Mouse (Mus musculus): ENCODE measurements around the gene Ltbp1. TPM values are rescaled to one million over a fixed set of nuclear protein-coding genes. Genes with fewer than 3 reads are reported as not detected.
A peak's percentile ranks its signal among the peaks of the same experiment; 100 is the strongest.

Ltbp1 gene
- total and polyA plus RNA-seq, 3 experiments: 2.3 to 6.4 (median 2.5) TPM

DNA sequence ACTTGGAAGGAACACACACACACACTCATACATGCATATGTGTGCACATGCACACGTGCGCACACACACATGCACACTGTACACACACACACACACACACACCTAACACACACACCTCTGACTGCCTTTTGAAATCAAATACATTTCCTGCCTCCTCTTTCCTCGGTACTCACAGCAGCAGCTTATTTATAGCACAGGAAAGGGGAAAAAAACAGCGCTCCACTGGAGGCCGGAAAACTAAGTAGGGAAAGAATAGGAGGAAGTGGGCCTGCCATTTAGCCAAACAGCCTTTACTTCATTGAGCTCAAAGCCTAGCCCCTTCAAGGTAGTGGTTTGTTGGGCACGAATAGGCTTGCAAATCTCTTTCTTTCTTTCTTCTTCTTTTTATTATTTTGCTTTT, 430.2 kb downstream of the Ltbp1 start, which contains the start of gene Rasgrp3:
TSS of gene Rasgrp3 (plus strand) at position 298 of the 400 bp plus-strand sequence.
- peak within 1 kb of the TSS; percentile 98 for H3K4me2 ChIP-seq (ENCODE audit: insufficient read depth, low read depth, poor library complexity, severe bottlenecking)
- peak within 1 kb of the TSS; percentile 92 for H3K27ac ChIP-seq (ENCODE audit: insufficient read depth, low read depth)
- DNase-seq (ENCODE audit: extremely low read depth): no peak
- H3K4me3 ChIP-seq (replicated peaks in 1 of 3; ENCODE audit: low read depth in 2 of 3, low read length in 2 of 3, poor library complexity in 1 of 3): peak within 1 kb of the TSS in 2 of 3 experiments; percentile 15 to 53
- no peaks in the 10 kb centered on the region for H3K36me3 ChIP-seq (replicated peaks in 1 of 2; ENCODE audit: control insufficient read depth in 1 of 2, insufficient read depth in 1 of 2, low read length in 1 of 2)
- H3K9ac ChIP-seq (ENCODE audit: insufficient read depth, low read depth): peak within 1 kb of the TSS; percentile 55
- no peak for TF ChIP-seq MAX (IDR thresholded peaks at IDR 0.05; ENCODE audit: low read length)
- no peak for TF ChIP-seq ZNF384 (IDR thresholded peaks at IDR 0.05; ENCODE audit: low read depth, low read length)
- TF ChIP-seq BHLHE40 (IDR thresholded peaks at IDR 0.05; ENCODE audit: low read depth, low read length): peak; percentile 85
- TF ChIP-seq TCF12 (IDR thresholded peaks at IDR 0.05; ENCODE audit: low read depth, low read length): no peak
- no peak for TF ChIP-seq UBTF (IDR thresholded peaks at IDR 0.05; ENCODE audit: low read depth, low read length)
- no peak for TF ChIP-seq CTCF (conservative IDR thresholded peaks at IDR 0.05 in 1 of 2, IDR thresholded peaks at IDR 0.05 in 1 of 2; ENCODE audit: low read depth in 2 of 2, low read length in 2 of 2)
- TF ChIP-seq NELFE (IDR thresholded peaks at IDR 0.05; ENCODE audit: low read depth, low read length): no peak
- 0 out of 2 replicates have a peak, but pooled peaks have one; percentile 35 for TF ChIP-seq MEF2A (IDR thresholded peaks at IDR 0.05; ENCODE audit: borderline replicate concordance, low read depth, low read length)
- H3K27me3 ChIP-seq (replicated peaks): no peaks in the 10 kb centered on the region
- dilution Hi-C loops (cut with MboI; ENCODE audit: extremely low pct_ligation_motif_present, extremely low pct_unique_long_range_greater_than_20kb, low sequenced_read_pairs) (no loop called here), in situ Hi-C loops (cut with MboI; ENCODE audit: low pct_ligation_motif_present, low pct_unique_long_range_greater_than_20kb, low sequenced_read_pairs) (no loop called here)
- peaks cover 3% of the 10 kb centered on the region; the same call in 1 of the 2 replicates for H3K79me2 ChIP-seq (replicated peaks; ENCODE audit: control insufficient read depth, extremely low read depth, insufficient read depth, poor library complexity, severe bottlenecking)
- H3K4me1 ChIP-seq (ENCODE audit: control insufficient read depth in 1 of 2, insufficient read depth in 2 of 2): peaks cover 16 to 37% of the 10 kb centered on the region in 2 experiments
- peaks cover 2% of the 10 kb centered on the region for H3K9me3 ChIP-seq (replicated peaks; ENCODE audit: low read length)

DNA sequence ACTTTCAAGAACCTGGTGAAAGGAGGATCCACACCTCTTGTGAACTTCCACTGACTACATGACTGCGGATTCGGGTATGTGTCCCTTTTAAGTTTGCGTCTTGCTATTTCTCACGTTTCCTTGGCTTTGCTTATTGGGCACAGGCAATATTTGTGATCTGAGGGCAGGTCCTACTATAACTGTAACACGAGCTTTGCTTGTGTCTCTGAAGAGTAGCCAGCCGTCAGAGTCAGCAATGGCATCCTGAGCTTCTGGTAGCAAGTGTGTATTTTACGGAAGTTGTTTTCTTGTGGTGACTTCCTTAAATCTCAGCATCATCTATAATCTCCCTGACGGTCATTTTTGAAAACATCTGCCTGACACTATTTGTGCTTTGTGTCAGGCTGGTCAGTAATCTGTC, 430.7 kb downstream of the Ltbp1 start:
- in situ Hi-C loops (cut with MboI; ENCODE audit: low pct_ligation_motif_present, low pct_unique_long_range_greater_than_20kb, low sequenced_read_pairs): no loop called here
- no peaks in the 10 kb centered on the region for H3K36me3 ChIP-seq (replicated peaks in 1 of 2; ENCODE audit: control insufficient read depth in 1 of 2, insufficient read depth in 1 of 2, low read length in 1 of 2)

DNA sequence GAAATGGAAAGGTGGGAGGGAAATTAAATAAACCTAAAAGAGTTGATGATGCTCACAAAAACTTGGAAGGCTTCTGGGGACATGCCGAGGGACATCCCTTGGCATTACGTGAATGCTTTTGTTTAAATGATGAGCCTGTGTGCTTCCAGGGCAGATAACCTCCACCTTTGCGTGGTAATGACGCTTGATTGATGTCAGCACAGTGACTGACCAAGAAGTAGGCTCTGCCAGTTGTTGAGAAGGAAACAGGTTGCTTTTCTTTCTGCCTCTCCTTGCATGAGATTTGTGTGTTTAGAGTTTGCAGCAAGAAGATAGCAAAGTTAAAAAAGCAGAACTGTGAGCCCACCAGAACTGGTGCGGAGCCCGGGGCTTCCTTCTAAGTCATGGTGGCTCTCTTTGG, 431.5 kb downstream of the Ltbp1 start:
- dilution Hi-C loops (cut with MboI; ENCODE audit: extremely low pct_ligation_motif_present, extremely low pct_unique_long_range_greater_than_20kb, low sequenced_read_pairs): no loop called here
- peak overlapping the region; percentile 92 for H3K27ac ChIP-seq (ENCODE audit: insufficient read depth, low read depth)
- TF ChIP-seq ZMIZ1 (IDR thresholded peaks at IDR 0.05; ENCODE audit: low read depth, low read length): peak; percentile 42; the same call in 1 of the 2 replicates
- 0 out of 2 replicates have a peak, but pooled peaks have one; percentile 22 for TF ChIP-seq NRF1 (IDR thresholded peaks at IDR 0.05; ENCODE audit: low read depth, low read length)
- peak; percentile 2; the same call in 1 of the 2 replicates for TF ChIP-seq MXI1 (IDR thresholded peaks at IDR 0.05; ENCODE audit: low read depth, low read length)
- TF ChIP-seq POLR2AphosphoS2 (IDR thresholded peaks at IDR 0.05; ENCODE audit: low read depth, low read length): no peak
- peak; percentile 84 for TF ChIP-seq CHD1 (IDR thresholded peaks at IDR 0.05; ENCODE audit: low read depth, low read length)
- 0 out of 2 replicates have a peak, but pooled peaks have one; percentile 42 for TF ChIP-seq TBP (conservative IDR thresholded peaks at IDR 0.05; ENCODE audit: low read depth, low read length)
- no peak for TF ChIP-seq EP300 (IDR thresholded peaks at IDR 0.05; ENCODE audit: low read length)
- peak; percentile 27; the same call in 1 of the 2 replicates for TF ChIP-seq ETS1 (conservative IDR thresholded peaks at IDR 0.05; ENCODE audit: low read depth, low read length)
- no peak for TF ChIP-seq SIN3A (IDR thresholded peaks at IDR 0.05; ENCODE audit: low read length)
- 0 out of 2 replicates have a peak, but pooled peaks have one; percentile 7 for TF ChIP-seq TCF12 (IDR thresholded peaks at IDR 0.05; ENCODE audit: low read depth, low read length)
- TF ChIP-seq MAZ (IDR thresholded peaks at IDR 0.05; ENCODE audit: low read depth, low read length): no peak
- TF ChIP-seq RAD21 (IDR thresholded peaks at IDR 0.05; ENCODE audit: low read depth, low read length): no peak
- TF ChIP-seq NELFE (IDR thresholded peaks at IDR 0.05; ENCODE audit: low read depth, low read length): peak; percentile 31; the same call in 1 of the 2 replicates
- TF ChIP-seq ELF1 (IDR thresholded peaks at IDR 0.05; ENCODE audit: low read depth, low read length): no peak; the same call in 1 of the 2 replicates
- TF ChIP-seq ZC3H11A (IDR thresholded peaks at IDR 0.05; ENCODE audit: low read depth, low read length): no peak
- no peak for TF ChIP-seq JUND (conservative IDR thresholded peaks at IDR 0.05; ENCODE audit: low read depth, low read length)
- no peak for TF ChIP-seq USF2 (conservative IDR thresholded peaks at IDR 0.05; ENCODE audit: low read depth, low read length)

More for the DNA sequence above, 430.7 kb downstream of the Ltbp1 start:
- peaks cover 16 to 39% of the 10 kb centered on the region in 2 experiments for H3K4me1 ChIP-seq (ENCODE audit: control insufficient read depth in 1 of 2, insufficient read depth in 2 of 2)
- H3K27ac ChIP-seq (ENCODE audit: insufficient read depth, low read depth): peak overlapping the region; percentile 66
- no peaks in the 10 kb centered on the region for H3K27me3 ChIP-seq (replicated peaks)
- no peak for DNase-seq (ENCODE audit: extremely low read depth)
- peak overlapping the region; percentile 71 for H3K4me2 ChIP-seq (ENCODE audit: insufficient read depth, low read depth, poor library complexity, severe bottlenecking)
- H3K79me2 ChIP-seq (replicated peaks; ENCODE audit: control insufficient read depth, extremely low read depth, insufficient read depth, poor library complexity, severe bottlenecking): peaks cover 4% of the 10 kb centered on the region
- H3K9ac ChIP-seq (ENCODE audit: insufficient read depth, low read depth): peak overlapping the region; percentile 55
- dilution Hi-C loops (cut with MboI; ENCODE audit: extremely low pct_ligation_motif_present, extremely low pct_unique_long_range_greater_than_20kb, low sequenced_read_pairs): no loop called here
- peaks cover 2% of the 10 kb centered on the region for H3K9me3 ChIP-seq (replicated peaks; ENCODE audit: low read length)
- TF ChIP-seq BHLHE40 (IDR thresholded peaks at IDR 0.05; ENCODE audit: low read depth, low read length) (no peak; the same call in 1 of the 2 replicates), TCF12 (IDR thresholded peaks at IDR 0.05; ENCODE audit: low read depth, low read length) (no peak), POLR2A (IDR thresholded peaks at IDR 0.05; ENCODE audit: low read depth, low read length) (peak; percentile 35; the same call in 1 of the 2 replicates), MYC (IDR thresholded peaks at IDR 0.05; ENCODE audit: low read depth, low read length) (0 out of 2 replicates have a peak, but pooled peaks have one; percentile 8)
- H3K4me3 ChIP-seq (replicated peaks in 1 of 3; ENCODE audit: low read depth in 2 of 3, low read length in 2 of 3, poor library complexity in 1 of 3): peak overlapping the region in 2 of 3 experiments; percentile 15 to 17

More for the DNA sequence above, 431.5 kb downstream of the Ltbp1 start:
- in situ Hi-C loops (cut with MboI; ENCODE audit: low pct_ligation_motif_present, low pct_unique_long_range_greater_than_20kb, low sequenced_read_pairs): no loop called here
- DNase-seq (ENCODE audit: extremely low read depth): no peak
- H3K4me1 ChIP-seq (ENCODE audit: control insufficient read depth in 1 of 2, insufficient read depth in 2 of 2): peaks cover 16 to 46% of the 10 kb centered on the region in 2 experiments
- H3K27me3 ChIP-seq (replicated peaks): no peaks in the 10 kb centered on the region
- peaks cover 2% of the 10 kb centered on the region for H3K9me3 ChIP-seq (replicated peaks; ENCODE audit: low read length)
- peaks cover 8% of the 10 kb centered on the region for H3K79me2 ChIP-seq (replicated peaks; ENCODE audit: control insufficient read depth, extremely low read depth, insufficient read depth, poor library complexity, severe bottlenecking)
- H3K9ac ChIP-seq (ENCODE audit: insufficient read depth, low read depth): peak overlapping the region; percentile 55
- H3K4me3 ChIP-seq (replicated peaks in 1 of 3; ENCODE audit: low read depth in 2 of 3, low read length in 2 of 3, poor library complexity in 1 of 3): peak overlapping the region in 2 of 3 experiments; percentile 15 to 53
- peak overlapping the region; percentile 98 for H3K4me2 ChIP-seq (ENCODE audit: insufficient read depth, low read depth, poor library complexity, severe bottlenecking)
- H3K36me3 ChIP-seq (replicated peaks in 1 of 2; ENCODE audit: control insufficient read depth in 1 of 2, insufficient read depth in 1 of 2, low read length in 1 of 2): no peaks in the 10 kb centered on the region

Measured in CH12.LX (cell line).